In genomic region chr2:146220591-146221075, GRCm38 (mm10) we compare ENCODE assay signal across 9 mouse cellular contexts. TPM values are rescaled to one million over a fixed set of nuclear protein-coding genes. Genes with fewer than 3 reads are reported as not detected.
DNase-seq lines count a peak whose midpoint lies in the region; ATAC-seq and TF ChIP-seq lines count a peak whose summit lies in the region.
"Had no signal": no experiment of that assay in that cellular context is flagged by ENCODE, and none has a peak within 500 bp of the region (broad histone marks: within the 10 kb centered on the region; RNA-seq: fewer than 3 reads in every experiment).

No protein-coding gene starts in this region.

- peaks cover 15 to 44% of the 10 kb centered on the region in 2 experiments for H3K4me1 ChIP-seq in heart, embryonic 14.5 days (ENCODE audit: control insufficient read depth in 2 of 2, insufficient read depth in 2 of 2, low read length in 2 of 2)
- H3K4me1 ChIP-seq in brown adipose tissue, adult 24 weeks (ENCODE audit: control insufficient read depth, insufficient read depth, insufficient read length, low read length): no peaks in the 10 kb centered on the region
- H3K4me1 ChIP-seq in forebrain, postnatal 0 days (ENCODE audit: insufficient read depth): peaks cover 8% of the 10 kb centered on the region
- peaks cover 56% of the 10 kb centered on the region for H3K4me1 ChIP-seq in midbrain, embryonic 11.5 days (ENCODE audit: control insufficient read depth, insufficient read depth, low read length)

- H3K36me3 ChIP-seq in heart, embryonic 14.5 days (ENCODE audit: control insufficient read depth, insufficient read depth, low read length): no peaks in the 10 kb centered on the region
- no peaks in the 10 kb centered on the region for H3K36me3 ChIP-seq in forebrain, postnatal 0 days (ENCODE audit: insufficient read depth)
- no peaks in the 10 kb centered on the region for H3K36me3 ChIP-seq in midbrain, embryonic 11.5 days (ENCODE audit: control insufficient read depth, insufficient read depth, low read length)

- peak overlapping the region in 1 of 2 experiments; percentile 52; a peak in 1 of 4 replicates for H3K4me3 ChIP-seq in heart, embryonic 14.5 days (ENCODE audit: control insufficient read depth in 1 of 2, insufficient read depth in 1 of 2, low read depth in 1 of 2, low read length in 2 of 2)
- H3K4me3 ChIP-seq in brown adipose tissue, adult 24 weeks (ENCODE audit: insufficient read depth, low read depth, low read length): peak overlapping the region; percentile 47
- peak overlapping the region; percentile 80 for H3K4me3 ChIP-seq in forebrain, postnatal 0 days (ENCODE audit: low read depth, low read length)
- H3K4me3 ChIP-seq in midbrain, embryonic 11.5 days (ENCODE audit: low read depth, low read length): peak overlapping the region; percentile 66

- WGBS in heart, embryonic 14.5 days: 2% methylated on average over 24 of the region's 24 CpGs
- WGBS in forebrain, postnatal 0 days: 2% methylated on average over 24 of the region's 24 CpGs
- WGBS in midbrain, embryonic 11.5 days: under 1% methylated on average over 24 of the region's 24 CpGs

- TF ChIP-seq CTCF in forebrain, postnatal 0 days (IDR thresholded peaks at IDR 0.05; ENCODE audit: low read depth): no peak

- ATAC-seq in heart, embryonic 14.5 days (ENCODE audit: insufficient number of reproducible peaks, insufficient read depth, low FRiP score, low read depth): no peak
- ATAC-seq in forebrain, postnatal 0 days: no peak
- ATAC-seq in midbrain, embryonic 11.5 days (ENCODE audit: low FRiP score): no peak
- ATAC-seq in activated CD4-positive, CD25-positive, alpha-beta regulatory T cell, adult 4 months: no peak

- DNase-seq in heart, adult 9 months (ENCODE audit: low spot score in 2 of 2): no peak
- DNase-seq in forebrain, postnatal 0 days: peak; percentile 64
- DNase-seq in midbrain, embryonic 11.5 days (ENCODE audit: low spot score, missing footprints): peak; percentile 97
- DNase-seq in ovary, postnatal 36 days (ENCODE audit: low spot score): no peak
- no peak for DNase-seq in adrenal gland, postnatal 25 days

- H3K27me3 ChIP-seq in heart, embryonic 14.5 days (ENCODE audit: control insufficient read depth, insufficient read depth, low read length): peaks cover 91% of the 10 kb centered on the region
- no peaks in the 10 kb centered on the region for H3K27me3 ChIP-seq in forebrain, postnatal 0 days (ENCODE audit: insufficient read depth, low read length)
- H3K27me3 ChIP-seq in midbrain, embryonic 11.5 days (ENCODE audit: control insufficient read depth, insufficient read depth, low read length): peaks cover 56% of the 10 kb centered on the region

- H3K27ac ChIP-seq in heart, embryonic 14.5 days (replicated peaks in 1 of 2; ENCODE audit: control insufficient read depth in 1 of 2, insufficient read depth in 1 of 2, low read depth in 2 of 2, low read length in 2 of 2): no peak overlapping the region
- no peak overlapping the region for H3K27ac ChIP-seq in brown adipose tissue, adult 24 weeks (replicated peaks; ENCODE audit: low read depth, low read length)
- peak overlapping the region; percentile 94 for H3K27ac ChIP-seq in forebrain, postnatal 0 days (ENCODE audit: low read depth, low read length)
- peak overlapping the region; percentile 94 for H3K27ac ChIP-seq in midbrain, embryonic 11.5 days (ENCODE audit: low read depth, low read length)

- no peaks in the 10 kb centered on the region for H3K9me3 ChIP-seq in heart, embryonic 14.5 days (ENCODE audit: control insufficient read depth, low read length)
- no peaks in the 10 kb centered on the region for H3K9me3 ChIP-seq in forebrain, postnatal 0 days (ENCODE audit: low read length)
- H3K9me3 ChIP-seq in midbrain, embryonic 11.5 days (ENCODE audit: control insufficient read depth, low read length): no peaks in the 10 kb centered on the region

- H3K4me2 ChIP-seq in heart, embryonic 14.5 days (ENCODE audit: low read length): peak overlapping the region; percentile 94
- peak overlapping the region; percentile 93 for H3K4me2 ChIP-seq in forebrain, postnatal 0 days (ENCODE audit: low read depth)
- peak overlapping the region; percentile 89 for H3K4me2 ChIP-seq in midbrain, embryonic 11.5 days

- no peak overlapping the region for H3K9ac ChIP-seq in heart, embryonic 14.5 days (ENCODE audit: low read length)
- H3K9ac ChIP-seq in forebrain, postnatal 0 days: peak overlapping the region; percentile 84
- peak overlapping the region; percentile 82 for H3K9ac ChIP-seq in midbrain, embryonic 11.5 days (ENCODE audit: low read length)

RNA-seq across cellular contexts. Expression of gene Insm1, which starts 1.1 kb away (rescaled TPM):
- polyA plus RNA-seq in heart, embryonic 14.5 days (2014; fragmentation: Nextera tagmentation; extraction: Ambion mirVana): not detected in 2 replicates
- polyA plus RNA-seq in brown adipose tissue, adult 24 weeks (2012; ENCODE audit: insufficient read depth, insufficient read length, missing spikeins): not detected in 2 replicates
- total RNA-seq in forebrain, postnatal 0 days (2014; rRNA removed): 16.8 and 30.8 TPM in 2 replicates
- polyA plus RNA-seq in forebrain, postnatal 0 days (2015; fragmentation: Nextera tagmentation; extraction: Ambion mirVana): 4.6 and 4.8 TPM in 2 replicates
- polyA plus RNA-seq in midbrain, embryonic 11.5 days (2014; fragmentation: Nextera tagmentation; extraction: Ambion mirVana): 11.7 and 12.5 TPM in 2 replicates
- not detected for polyA plus RNA-seq in activated CD4-positive, CD25-positive, alpha-beta regulatory T cell, adult 4 months (2017; shearing (Covaris generic))
- total RNA-seq in adrenal gland, postnatal 25 days (2021): 5.8 and 7.5 TPM in 2 replicates
- polyA plus RNA-seq: testis, adult 2 months had no signal

Comparison
In these comparisons a context has a peak if more than half of its experiments do, and no peak if none do; other contexts are left out.
1. H3K27ac ChIP-seq: peak in forebrain, postnatal 0 days (single experiment) and midbrain, embryonic 11.5 days (single experiment); none in heart, embryonic 14.5 days (0 of 2) and brown adipose tissue, adult 24 weeks (single experiment).
2. DNase-seq: peak in forebrain, postnatal 0 days (single experiment) and midbrain, embryonic 11.5 days (single experiment); none in heart, adult 9 months (0 of 2), ovary, postnatal 36 days (single experiment) and adrenal gland, postnatal 25 days (single experiment).
3. Peak in every context shown above with its lines, with median percentiles within 50 percentile points of each other: H3K4me2 ChIP-seq.